Mouse (Mus musculus) testis, adult 10 weeks (tissue): ENCODE data around the gene Retreg1. TPM values are rescaled to one million over a fixed set of nuclear protein-coding genes. Genes with fewer than 3 reads are reported as not detected.

Experiments used
- polyA plus RNA-seq: library from polyadenylated mRNA; stranded (reverse); fragments of 350-450 nt; fragmentation: Illumina TruSeq; extraction: RNeasy Lipid Tissue Mini Kit (QIAGEN cat#74804); gene quantifications from one replicate; pipeline ENCODE4 v1.2.3, GENCODE M21; 2014; ENCODE audit warnings: low read depth, low replicate concordance

The Retreg1 gene
- 225 TPM for polyA plus RNA-seq

GRCm38 (mm10) chr15:25843086-25843991 lies at the start of gene Retreg1:
Gene Retreg1 (plus strand): TSS chr15:25843180.

DNA sequence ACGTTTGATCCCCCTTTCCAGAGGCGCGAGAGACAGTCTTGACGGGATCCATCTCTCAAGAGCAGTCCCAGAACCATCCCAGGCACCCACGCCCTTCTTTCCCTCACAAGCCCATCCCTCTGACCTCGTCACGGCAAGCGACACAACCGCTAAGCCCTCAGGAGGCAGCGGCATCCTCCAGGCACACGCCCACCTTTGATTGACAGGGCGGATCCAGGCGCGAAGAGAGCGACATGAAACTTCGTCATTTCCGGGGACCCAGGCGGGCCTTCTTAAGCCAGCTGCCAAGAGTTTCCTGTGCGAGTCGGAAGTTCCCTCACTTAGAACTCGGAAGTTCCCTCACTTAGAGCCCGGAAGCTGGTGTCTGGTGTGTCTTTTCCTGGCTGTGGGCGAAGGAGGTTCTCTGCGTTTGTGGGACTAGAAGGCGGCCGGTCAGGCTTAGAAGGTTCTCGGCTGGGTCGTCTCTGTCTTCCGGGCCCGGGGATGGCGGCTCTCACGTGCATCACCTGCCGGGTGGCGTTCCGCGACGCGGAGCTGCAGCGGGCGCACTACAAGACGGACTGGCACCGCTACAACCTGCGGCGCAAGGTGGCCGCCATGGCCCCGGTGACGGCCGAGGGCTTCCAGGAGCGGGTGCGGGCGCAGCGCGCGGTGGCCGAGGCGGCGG lies 141.2 kb downstream of the Retreg1 start, which contains the start of gene Zfp622:
Gene Zfp622, plus strand, starts transcription at position 300 of the 667 bp plus-strand sequence.

Other genes starting within 250 kb of the Retreg1 start
- 11.7 TPM for gene Myo10, start 220.7 kb upstream of the Retreg1 start, polyA plus RNA-seq
- gene Zfp622, start 141.2 kb downstream of the Retreg1 start, polyA plus RNA-seq: 7.3 TPM